Mouse (Mus musculus) testis, postnatal 10 days (tissue): Measurements from ENCODE around the gene Cct6b.

Experiments
- DNase-seq: peaks from one replicate; pipeline ENCODE4 v3.0.0; 2021; ENCODE audit warnings: low spot score

Cct6b gene

GRCm38 (mm10) chr11:82763742-82764437 is at the start of gene Cct6b, which contains the start of gene Zfp830:
Gene Cct6b (minus strand): TSS chr11:82764321.
Gene Zfp830 (plus strand): TSS chr11:82764345.
- peak; percentile 97 for DNase-seq

- no peak for DNase-seq
Measured at GRCm38 (mm10) chr11:82808485-82808884, 44.4 kb upstream of the Cct6b start.

- DNase-seq: no peak
Measured at GRCm38 (mm10) chr11:82807370-82807769, 43.2 kb upstream of the Cct6b start.

- no peak for DNase-seq
Measured at GRCm38 (mm10) chr11:82806656-82807055, 42.5 kb upstream of the Cct6b start.

GRCm38 (mm10) chr11:82783453-82783852 is 19.3 kb upstream of the Cct6b start:
- no peak for DNase-seq

- DNase-seq: no peak
Measured at GRCm38 (mm10) chr11:82782197-82782596, 18.1 kb upstream of the Cct6b start.

- DNase-seq: peak; percentile 98
Measured at GRCm38 (mm10) chr11:82780983-82781903, 17.1 kb upstream of the Cct6b start, which contains the start of gene Lig3. Gene Lig3 (plus strand): TSS chr11:82781108.

GRCm38 (mm10) chr11:82780134-82780533 is 16.0 kb upstream of the Cct6b start:
- DNase-seq: no peak

GRCm38 (mm10) chr11:82764438-82764924 is 360 bp upstream of the Cct6b start:
- no peak for DNase-seq

- no peak for DNase-seq
Measured at GRCm38 (mm10) chr11:82763261-82763660, 860 bp downstream of the Cct6b start.

- DNase-seq: no peak
Measured at GRCm38 (mm10) chr11:82762286-82762829, 1.8 kb downstream of the Cct6b start.

- DNase-seq: no peak
Measured at GRCm38 (mm10) chr11:82755919-82756318, 8.2 kb downstream of the Cct6b start.

- no peak for DNase-seq
Measured at GRCm38 (mm10) chr11:82752349-82753115, 11.6 kb downstream of the Cct6b start.

- DNase-seq: no peak
Measured at GRCm38 (mm10) chr11:82746857-82747366, 17.2 kb downstream of the Cct6b start.

- peak; percentile 48 for DNase-seq
Measured at GRCm38 (mm10) chr11:82746138-82746537, 18.0 kb downstream of the Cct6b start.

- DNase-seq: no peak
Measured at GRCm38 (mm10) chr11:82739006-82739405, 25.1 kb downstream of the Cct6b start.

- DNase-seq: no peak
Measured at GRCm38 (mm10) chr11:82734227-82734626, 29.9 kb downstream of the Cct6b start.

GRCm38 (mm10) chr11:82726862-82727261 is 37.3 kb downstream of the Cct6b start:
- no peak for DNase-seq

- DNase-seq: no peak
Measured at GRCm38 (mm10) chr11:82719294-82719693, 44.8 kb downstream of the Cct6b start.

- DNase-seq: no peak
Measured at GRCm38 (mm10) chr11:82712681-82713080, 51.4 kb downstream of the Cct6b start.

- DNase-seq: no peak
Measured at GRCm38 (mm10) chr11:82708934-82709333, 55.2 kb downstream of the Cct6b start.
